Mouse (Mus musculus) stomach, postnatal 0 days (tissue): Measurements from ENCODE around the gene Adam10. TPM values are rescaled to one million over a fixed set of nuclear protein-coding genes. Genes with fewer than 3 reads are reported as not detected.

ENCODE experiments used
- ATAC-seq: fragments of 200-750 bp; cut with Nextera tagmentation; 2 replicates; pipeline ENCODE4 v1.8.0; 2017; ENCODE audit not compliant: low FRiP score, low TSS enrichment
- DNase-seq: peaks from one replicate; pipeline ENCODE4 v3.0.0-alpha.2; 2016; ENCODE audit warnings: low spot score
- H3K27ac ChIP-seq: fragments of 300-500 bp; sonication (generic); replicated peaks from 2 replicates; pipeline ENCODE4 v1.5.1; 2014; ENCODE audit warnings: mild to moderate bottlenecking, control low read depth
- H3K27me3 ChIP-seq: fragments of 300-500 bp; sonication (generic); 2 replicates; pipeline ENCODE4 v1.6.1; 2014; ENCODE audit warnings: low read length; ENCODE audit not compliant: control insufficient read depth, insufficient read depth
- H3K36me3 ChIP-seq: fragments of 300-500 bp; sonication (generic); 2 replicates; pipeline ENCODE4 v1.6.1; 2014; ENCODE audit warnings: low read length, mixed read lengths; ENCODE audit not compliant: control insufficient read depth, insufficient read depth
- H3K4me1 ChIP-seq: fragments of 300-500 bp; sonication (generic); replicated peaks from 2 replicates; pipeline ENCODE4 v1.6.1; 2014; ENCODE audit warnings: antibody characterized with exemption; ENCODE audit not compliant: control insufficient read depth, insufficient read depth
- H3K4me2 ChIP-seq: fragments of 300-500 bp; sonication (generic); replicated peaks from 2 replicates; pipeline ENCODE4 v1.6.1; 2014; ENCODE audit warnings: low read depth, mild to moderate bottlenecking, control low read depth, moderate library complexity
- H3K4me3 ChIP-seq: fragments of 300-500 bp; sonication (generic); 2 replicates; pipeline ENCODE4 v1.5.1; 2014; ENCODE audit warnings: low read depth, low read length, control low read depth
- H3K9ac ChIP-seq: fragments of 300-500 bp; sonication (generic); 2 replicates; pipeline ENCODE4 v1.6.1; 2014; ENCODE audit warnings: mild to moderate bottlenecking, low read length, control low read depth, mixed read lengths
- H3K9me3 ChIP-seq: fragments of 300-500 bp; sonication (generic); 2 replicates; pipeline ENCODE4 v1.6.1; 2016; ENCODE audit warnings: low read length; ENCODE audit not compliant: control insufficient read depth
- CTCF ChIP-seq: IDR thresholded peaks from 2 replicates; pipeline ENCODE4 v1.5.1; 2016; ENCODE audit warnings: antibody characterized with exemption, low read depth, mild to moderate bottlenecking, moderate library complexity
- EP300 ChIP-seq: optimal IDR thresholded peaks from 2 replicates; pipeline ENCODE3; 2016; ENCODE audit warnings: antibody characterized with exemption
- WGBS: fragments of 180-500 bp; shearing (Covaris S2); extraction: QIAGEN DNeasy Blood & Tissue Kit; methylation state at CpG from one replicate; pipeline ENCODE4 v1.1.7; 2014; 5-methylcytosine and 5-hydroxymethylcytosine counted together
- polyA plus RNA-seq: library from polyadenylated mRNA; unstranded; fragments of >200 nt; fragmentation: Nextera tagmentation; extraction: Ambion mirVana; gene quantifications from 2 replicates; pipeline ENCODE4 v1.2.1, GENCODE M21; 2015

Gene Adam10
- polyA plus RNA-seq, 1 experiment from 2014 or later, result 48.2 TPM

DNA sequence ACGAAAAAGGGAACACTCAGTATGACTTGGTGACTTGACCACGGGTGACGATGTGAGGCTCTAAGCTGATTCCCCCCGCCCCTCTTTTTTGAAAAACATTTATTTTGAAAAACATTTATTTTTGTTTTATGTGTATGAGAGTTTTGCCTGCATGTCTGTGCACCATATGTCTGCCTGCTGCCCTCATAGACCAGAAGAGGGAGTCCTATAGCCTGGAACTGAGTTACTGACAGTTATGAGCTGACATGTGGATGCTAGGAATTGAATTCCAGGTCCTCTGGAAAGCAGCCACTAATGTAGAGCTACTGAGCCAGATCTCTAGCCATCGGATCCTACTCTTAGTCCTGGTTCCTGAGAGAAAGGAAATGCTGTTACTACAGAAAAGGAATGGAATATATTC, 2.8 kb upstream of the Adam10 start:
- Histone ChIP-seq H3K9me3 (no peaks in the 10 kb centered on the region), H3K4me3 (no peak overlapping the region), H3K27ac (no peak overlapping the region), H3K36me3 (no peaks in the 10 kb centered on the region), H3K27me3 (no peaks in the 10 kb centered on the region), H3K9ac (no peak overlapping the region), H3K4me1 (no peaks in the 10 kb centered on the region), H3K4me2 (no peak overlapping the region)
- whole genome bisulfite sequencing, result 88% methylated on average over 5 of the region's 5 CpGs
- ATAC-seq (no peak), DNase-seq (no peak)
- TF ChIP-seq CTCF (peak; percentile 34), EP300 (no peak)

DNA sequence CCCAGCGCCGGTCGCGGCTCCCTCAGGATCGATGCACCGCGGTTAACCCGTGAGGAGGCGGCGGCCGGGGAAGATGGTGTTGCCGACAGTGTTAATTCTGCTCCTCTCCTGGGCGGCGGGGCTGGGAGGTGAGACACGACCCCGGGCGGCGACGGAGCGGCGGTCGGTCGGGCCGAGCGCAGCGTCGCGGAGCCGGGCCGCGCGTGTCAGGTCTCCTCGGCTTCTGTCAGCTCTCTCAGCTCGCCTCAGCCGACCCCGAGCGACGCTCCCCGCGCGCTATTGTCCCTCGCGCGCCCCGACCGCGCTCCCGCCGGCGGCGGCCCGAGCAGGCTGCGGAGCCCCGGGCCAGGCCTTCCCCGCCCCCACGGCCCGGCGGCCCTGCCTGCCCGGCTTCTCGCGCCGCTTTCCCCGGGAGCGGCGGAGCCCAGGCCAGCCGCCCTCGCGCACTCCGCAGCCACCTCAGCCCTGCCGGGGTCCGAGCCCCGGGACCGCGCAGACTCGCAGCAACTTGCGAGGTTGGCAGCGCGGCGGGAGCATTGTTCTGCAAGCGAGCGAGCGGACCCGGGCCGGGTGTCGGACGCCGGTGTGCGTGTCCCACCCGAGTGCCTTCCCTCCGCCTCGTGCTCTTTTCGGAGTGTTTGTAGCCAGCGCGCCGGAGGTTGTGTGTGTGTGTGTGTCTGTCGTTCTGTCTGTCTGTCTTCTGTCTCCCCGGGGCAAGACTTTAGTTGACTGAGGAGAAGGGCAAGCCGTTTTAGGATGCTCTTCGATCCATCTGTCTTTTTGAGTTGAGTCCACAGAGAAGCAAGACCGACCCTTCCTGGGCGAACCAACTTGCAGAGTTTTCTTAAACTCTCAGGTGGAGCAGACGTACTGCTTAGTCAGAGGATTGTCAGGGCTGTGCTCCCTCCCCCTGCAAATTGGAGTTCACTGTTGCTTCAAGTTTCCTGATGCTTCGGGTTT, 615 bp downstream of the Adam10 start:
- no peaks in the 10 kb centered on the region for H3K27me3 ChIP-seq
- no peaks in the 10 kb centered on the region for H3K36me3 ChIP-seq
- H3K27ac ChIP-seq, result peak overlapping the region; percentile 98
- H3K4me3 ChIP-seq, result peak overlapping the region; percentile 91
- ATAC-seq (no peak; the same call in 1 of the 2 replicates), DNase-seq (peak; percentile 56)
- peak overlapping the region; percentile 98 for H3K9ac ChIP-seq
- TF ChIP-seq CTCF (no peak), EP300 (no peak)
- WGBS, result under 1% methylated on average over 91 of the region's 103 CpGs
- peak overlapping the region; percentile 71 for H3K4me2 ChIP-seq
- no peaks in the 10 kb centered on the region for H3K9me3 ChIP-seq
- H3K4me1 ChIP-seq, result no peaks in the 10 kb centered on the region

DNA sequence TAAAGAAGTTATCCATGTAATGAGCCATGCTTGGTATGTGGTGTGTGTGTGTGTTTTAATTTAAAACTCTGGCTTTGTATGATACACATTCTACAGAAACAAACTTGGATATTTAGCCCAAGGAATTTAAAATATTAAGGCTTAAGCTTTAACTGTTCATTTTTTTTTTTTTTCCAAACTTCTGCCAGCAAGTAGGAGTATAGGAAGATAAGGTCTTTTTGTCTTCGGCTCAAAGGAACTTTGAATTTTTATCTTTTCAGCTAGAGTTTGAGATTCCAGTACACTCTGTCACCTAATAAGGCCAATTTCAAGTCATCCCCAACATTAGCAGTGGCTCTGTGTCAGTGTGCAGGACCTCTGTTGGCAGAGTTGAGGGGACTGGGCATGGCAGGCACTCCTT, 3.4 kb downstream of the Adam10 start:
- 43% methylated on average over 1 of the region's 1 CpGs for WGBS
- TF ChIP-seq CTCF (no peak), EP300 (no peak)
- H3K4me2 ChIP-seq, result no peak overlapping the region; the same call in 1 of the 2 replicates

DNA sequence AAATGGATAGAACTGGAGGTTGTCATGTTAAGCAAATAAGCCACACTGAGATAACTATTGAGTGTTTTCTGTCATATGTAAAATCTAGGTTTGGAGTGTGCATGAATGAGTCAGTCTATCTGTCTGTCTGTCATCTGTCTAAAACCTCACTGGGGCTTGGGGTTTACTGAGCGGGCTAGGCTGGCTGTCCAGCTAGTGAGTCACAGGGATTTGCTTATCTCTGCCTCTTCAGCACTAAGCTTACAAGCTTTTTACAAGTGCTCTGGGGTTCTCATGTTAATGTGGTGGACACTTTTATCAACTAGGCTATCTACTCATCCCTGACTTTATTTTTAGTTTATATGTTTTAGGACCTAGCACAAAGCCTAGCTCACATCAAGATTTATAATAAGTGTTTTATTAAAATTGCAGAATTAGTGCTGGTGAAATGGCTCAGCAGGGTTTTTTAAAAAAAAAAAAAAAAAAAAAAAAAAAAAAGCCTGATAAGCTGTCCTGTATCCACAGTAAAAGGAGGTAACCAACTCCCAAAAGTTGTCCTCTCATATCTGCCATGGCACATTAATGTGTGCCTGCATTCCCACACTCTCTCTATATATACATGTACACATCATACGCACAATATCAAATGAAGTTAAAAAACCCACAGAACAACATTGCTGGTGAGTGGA, 9.6 kb downstream of the Adam10 start:
- no peak for TF ChIP-seq CTCF
- TF ChIP-seq EP300, result no peak
- Histone ChIP-seq H3K9me3 (no peaks in the 10 kb centered on the region), H3K27ac (no peak overlapping the region), H3K4me2 (no peak overlapping the region), H3K27me3 (no peaks in the 10 kb centered on the region), H3K36me3 (no peaks in the 10 kb centered on the region), H3K4me1 (0 out of 2 replicates have a peak, but pooled peaks cover 3% of the 10 kb centered on the region), H3K9ac (no peak overlapping the region), H3K4me3 (no peak overlapping the region)
- ATAC-seq (peak; percentile 63; the same call in 1 of the 2 replicates), DNase-seq (no peak)
- 72% methylated on average over 2 of the region's 2 CpGs for WGBS

More for the DNA sequence above, 3.4 kb downstream of the Adam10 start:
- no peak for ATAC-seq
- no peaks in the 10 kb centered on the region for H3K4me1 ChIP-seq
- H3K27me3 ChIP-seq, result no peaks in the 10 kb centered on the region
- no peaks in the 10 kb centered on the region for H3K9me3 ChIP-seq
- no peak for DNase-seq
- H3K9ac ChIP-seq, result no peak overlapping the region
- no peak overlapping the region for H3K4me3 ChIP-seq
- no peak overlapping the region for H3K27ac ChIP-seq
- H3K36me3 ChIP-seq, result no peaks in the 10 kb centered on the region

DNA sequence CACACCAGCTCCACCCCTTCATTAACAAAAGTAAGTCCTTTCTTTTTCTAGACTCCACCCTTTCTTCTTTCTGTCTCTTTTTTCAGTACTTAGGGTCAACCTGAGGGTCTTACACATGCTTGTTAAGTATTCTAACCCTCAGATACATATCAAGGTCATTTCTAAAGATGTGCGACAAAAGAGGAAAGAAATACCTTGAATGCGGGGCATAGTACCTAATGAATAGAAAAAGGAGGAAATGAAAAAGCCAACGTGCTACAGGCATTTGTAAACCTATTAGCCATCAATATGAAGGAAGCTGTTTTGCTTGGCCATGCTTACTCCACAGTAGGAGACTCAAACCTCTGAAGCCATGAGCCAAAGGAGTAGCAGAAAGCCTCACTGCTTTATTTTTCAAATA, 11.1 kb downstream of the Adam10 start:
- Histone ChIP-seq H3K27ac (no peak overlapping the region), H3K4me3 (no peak overlapping the region), H3K4me1 (0 out of 2 replicates have a peak, but pooled peaks cover 3% of the 10 kb centered on the region), H3K4me2 (no peak overlapping the region), H3K9ac (no peak overlapping the region), H3K9me3 (no peaks in the 10 kb centered on the region), H3K27me3 (no peaks in the 10 kb centered on the region), H3K36me3 (no peaks in the 10 kb centered on the region)
- no peak for TF ChIP-seq CTCF
- TF ChIP-seq EP300, result no peak
- WGBS, result 68% methylated on average over 3 of the region's 3 CpGs
- ATAC-seq (no peak), DNase-seq (no peak)

DNA sequence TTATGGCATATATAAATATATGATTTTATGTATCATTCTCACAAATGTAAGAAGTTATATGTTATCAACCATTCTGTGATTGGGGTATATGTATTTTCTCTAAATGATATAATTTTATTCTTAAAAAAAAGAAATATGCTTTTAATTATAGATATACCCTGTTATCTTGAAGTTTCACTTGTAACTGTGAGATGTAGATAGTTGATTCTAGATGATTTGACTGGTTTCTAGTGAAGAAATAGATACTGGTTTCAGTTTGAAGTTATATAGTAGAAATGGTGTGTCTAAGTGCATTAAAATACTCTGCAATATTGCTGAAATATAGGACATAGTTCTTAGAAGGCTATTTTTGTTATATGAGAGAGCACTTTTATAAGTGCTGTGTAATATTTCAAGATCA, 11.8 kb downstream of the Adam10 start:
- H3K27me3 ChIP-seq, result no peaks in the 10 kb centered on the region
- no peak overlapping the region for H3K27ac ChIP-seq
- no peaks in the 10 kb centered on the region for H3K36me3 ChIP-seq
- no peak for TF ChIP-seq CTCF
- TF ChIP-seq EP300, result no peak
- no peak for ATAC-seq
- H3K9ac ChIP-seq, result no peak overlapping the region
- no peak for DNase-seq
- no peak overlapping the region for H3K4me3 ChIP-seq
- H3K9me3 ChIP-seq, result no peaks in the 10 kb centered on the region
- no peak overlapping the region for H3K4me2 ChIP-seq
- 0 out of 2 replicates have a peak, but pooled peaks cover 3% of the 10 kb centered on the region for H3K4me1 ChIP-seq
